Mouse (Mus musculus): ENCODE measurements around the gene Wdr74.
A peak's percentile ranks its signal among the peaks of the same experiment; 100 is the strongest.

DNA sequence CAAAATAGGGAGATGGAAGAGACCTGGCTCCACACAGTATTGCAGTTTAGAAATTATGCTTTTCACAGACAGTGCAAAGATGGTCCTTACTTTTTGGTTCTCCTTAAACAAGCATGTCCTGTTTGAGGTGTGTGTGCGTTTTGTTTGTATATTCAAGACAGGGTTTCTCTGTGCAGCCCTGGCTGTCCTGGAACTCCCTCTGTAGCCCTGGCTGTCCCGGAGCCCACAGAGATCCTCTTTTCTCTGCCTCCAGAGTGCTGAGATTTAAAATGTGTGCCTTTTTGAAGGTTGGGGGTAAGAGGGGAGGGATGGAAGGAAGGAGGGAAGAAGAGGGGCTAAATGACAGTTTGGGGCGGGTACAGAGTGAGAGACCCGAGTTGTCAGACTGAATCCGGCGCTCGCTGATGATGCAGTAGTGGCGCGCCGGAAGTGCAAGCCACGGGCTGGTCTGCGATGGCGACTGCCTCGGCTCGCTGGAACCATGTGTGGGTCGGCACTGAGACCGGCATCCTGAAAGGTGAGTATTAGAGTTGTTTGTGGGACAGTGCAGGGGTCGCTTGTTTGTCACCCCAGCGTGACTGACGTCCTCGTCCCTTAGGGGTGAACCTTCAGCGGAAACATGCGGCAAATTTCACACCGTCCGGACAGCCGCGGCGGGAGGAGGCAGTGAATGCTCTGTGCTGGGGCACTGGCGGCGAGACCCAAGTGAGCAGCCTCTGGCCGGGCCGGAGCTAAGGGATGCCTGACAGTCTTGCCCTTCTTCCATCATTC lies at the start of gene Wdr74:
- TF ChIP-seq CTCF (IDR thresholded peaks at IDR 0.05) (no peak), POLR2A (IDR thresholded peaks at IDR 0.05; ENCODE audit: insufficient read depth, low read depth, low read length) (peak; percentile 90)
